Mouse (Mus musculus): ENCODE measurements around the gene Tspan9. TPM values are rescaled to one million over a fixed set of nuclear protein-coding genes. Genes with fewer than 3 reads are reported as not detected.
A peak's percentile ranks its signal among the peaks of the same experiment; 100 is the strongest.

Gene Tspan9
- total RNA-seq, 2 experiments from 2014 or later = 43.7 to 57.9 TPM

GRCm38 (mm10) chr6:128134196-128134924 is 9.0 kb downstream of the Tspan9 start:
- peak in 1 of 2 experiments; percentile 22 for DNase-seq (ENCODE audit: low spot score in 2 of 2)

- DNase-seq (ENCODE audit: low spot score in 2 of 2) = peak in 1 of 2 experiments; percentile 31
Observed at GRCm38 (mm10) chr6:128133679-128134191, 9.7 kb downstream of the Tspan9 start.

GRCm38 (mm10) chr6:128132581-128132980 is 10.8 kb downstream of the Tspan9 start:
- DNase-seq (ENCODE audit: low spot score in 2 of 2) = peak in 1 of 2 experiments; percentile 16

- DNase-seq (ENCODE audit: low spot score in 2 of 2) = peak in 1 of 2 experiments; percentile 20
Observed at GRCm38 (mm10) chr6:128131390-128131789, 12.0 kb downstream of the Tspan9 start.

GRCm38 (mm10) chr6:128130686-128131085 is 12.7 kb downstream of the Tspan9 start:
- peak in 1 of 2 experiments; percentile 10 for DNase-seq (ENCODE audit: low spot score in 2 of 2)

- no peak for DNase-seq (ENCODE audit: low spot score in 2 of 2)
Observed at GRCm38 (mm10) chr6:128129382-128129781, 14.0 kb downstream of the Tspan9 start.

GRCm38 (mm10) chr6:128127312-128127711 is 16.1 kb downstream of the Tspan9 start:
- DNase-seq (ENCODE audit: low spot score in 2 of 2) = peak in 1 of 2 experiments; percentile 12

GRCm38 (mm10) chr6:128126876-128127275 is 16.5 kb downstream of the Tspan9 start:
- DNase-seq (ENCODE audit: low spot score in 2 of 2) = peak in 1 of 2 experiments; percentile 22

GRCm38 (mm10) chr6:128125464-128125863 is 17.9 kb downstream of the Tspan9 start:
- DNase-seq (ENCODE audit: low spot score in 2 of 2) = peak in 1 of 2 experiments; percentile 10

- peak in 1 of 2 experiments; percentile 42 for DNase-seq (ENCODE audit: low spot score in 2 of 2)
Observed at GRCm38 (mm10) chr6:128124222-128124971, 19.0 kb downstream of the Tspan9 start.

GRCm38 (mm10) chr6:128122127-128122526 is 21.3 kb downstream of the Tspan9 start:
- no peak for DNase-seq (ENCODE audit: low spot score in 2 of 2)

GRCm38 (mm10) chr6:128121691-128122090 is 21.7 kb downstream of the Tspan9 start:
- no peak for DNase-seq (ENCODE audit: low spot score in 2 of 2)

GRCm38 (mm10) chr6:128120806-128121205 is 22.6 kb downstream of the Tspan9 start:
- no peak for DNase-seq (ENCODE audit: low spot score in 2 of 2)

- no peak for DNase-seq (ENCODE audit: low spot score in 2 of 2)
Observed at GRCm38 (mm10) chr6:128118670-128119230, 24.6 kb downstream of the Tspan9 start.

- no peak for DNase-seq (ENCODE audit: low spot score in 2 of 2)
Observed at GRCm38 (mm10) chr6:128116836-128117542, 26.4 kb downstream of the Tspan9 start.

- no peak for DNase-seq (ENCODE audit: low spot score in 2 of 2)
Observed at GRCm38 (mm10) chr6:128116344-128116743, 27.1 kb downstream of the Tspan9 start.

- no peak for DNase-seq (ENCODE audit: low spot score in 2 of 2)
Observed at GRCm38 (mm10) chr6:128115121-128115520, 28.3 kb downstream of the Tspan9 start.

GRCm38 (mm10) chr6:128112605-128113004 is 30.8 kb downstream of the Tspan9 start:
- no peak for DNase-seq (ENCODE audit: low spot score in 2 of 2)

GRCm38 (mm10) chr6:128111784-128112183 is 31.6 kb downstream of the Tspan9 start:
- DNase-seq (ENCODE audit: low spot score in 2 of 2) = no peak

GRCm38 (mm10) chr6:128108324-128109035 is 34.9 kb downstream of the Tspan9 start:
- DNase-seq (ENCODE audit: low spot score in 2 of 2) = no peak

Measured in adrenal gland, adult 18-20 months (tissue).